ENCODE assay signal across 28 mouse cellular contexts in the genomic region with DNA sequence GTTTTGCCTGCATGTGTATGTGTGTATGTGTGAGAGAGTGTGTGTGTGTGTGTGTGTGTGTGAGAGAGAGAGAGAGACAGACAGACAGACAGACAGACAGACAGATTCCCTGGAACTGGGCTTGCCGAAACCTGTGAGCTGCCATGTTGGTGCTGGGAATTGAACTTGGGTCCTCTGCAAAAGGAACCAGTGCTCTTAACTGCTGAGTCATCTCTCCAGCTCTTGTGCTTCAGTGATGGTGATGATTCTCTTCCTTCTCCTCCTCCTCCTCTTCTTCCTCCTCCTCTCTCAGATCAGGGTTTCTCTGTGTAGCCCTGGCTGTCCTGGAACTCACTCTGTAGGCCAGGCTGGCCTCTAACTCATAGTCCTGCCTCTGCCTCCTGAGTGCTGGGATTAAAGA. TPM values are rescaled to one million over a fixed set of nuclear protein-coding genes. Genes with fewer than 3 reads are reported as not detected.
DNase-seq lines count a peak whose midpoint lies in the region; TF ChIP-seq lines count a peak whose summit lies in the region.
"Had no signal": no experiment of that assay in that cellular context is flagged by ENCODE, and none has a peak within 500 bp of the region (broad histone marks: within the 10 kb centered on the region; RNA-seq: fewer than 3 reads in every experiment).

No protein-coding gene starts in this region.

- TF ChIP-seq CTCF in gastrocnemius, adult 2 months (IDR thresholded peaks at IDR 0.05) = no peak
- no peak for TF ChIP-seq CTCF in bone marrow macrophage, adult 2 months (IDR thresholded peaks at IDR 0.05; ENCODE audit: low read depth, low read length)

- peak overlapping the region; percentile 53 for H3K27ac ChIP-seq in gastrocnemius, adult 2 months
- H3K27ac ChIP-seq in ES-E14 (ENCODE audit: insufficient read depth, low read depth, low read length, poor library complexity, severe bottlenecking) = 0 out of 2 replicates have a peak overlapping the region, but pooled peaks have one; percentile 47
- peak overlapping the region; percentile 18; the same call in 1 of the 2 replicates for H3K27ac ChIP-seq in bone marrow macrophage, adult 2 months (ENCODE audit: insufficient read depth, low read depth, low read length)
- H3K27ac ChIP-seq: embryonic facial prominence, embryonic 10.5 days; embryonic facial prominence, embryonic 13.5 days; forebrain, embryonic 12.5 days; forebrain, embryonic 15.5 days; heart, embryonic 15.5 days; hindbrain, embryonic 14.5 days; hindbrain, postnatal 0 days had no signal

- no peak for DNase-seq in gastrocnemius, adult 2 months
- DNase-seq in gastrocnemius, postnatal 4 days (ENCODE audit: low spot score in 2 of 2) = no peak
- DNase-seq in 416B (ENCODE audit: low read depth) (peak; percentile 46), ES-E14 (ENCODE audit: low read depth, low spot score) (no peak)
- no peak for DNase-seq in left cerebral cortex, adult 8-10 months (ENCODE audit: low spot score in 2 of 2)
- DNase-seq in heart, postnatal 36 days = no peak
- no peak for DNase-seq in kidney, adult 18-20 months
- DNase-seq: adrenal gland, adult 8-10 months; adrenal gland, postnatal 25 days; B cell, adult 2 months; cerebellum, adult 2 months; cerebellum, postnatal 10 days; cerebellum, postnatal 36 days; embryo, embryonic 11 days; gastrocnemius, postnatal 14 days; heart, postnatal 10 days; heart, postnatal 4 days had no signal

- H3K9ac ChIP-seq in ES-E14 (ENCODE audit: insufficient read depth, low read depth, low read length, poor library complexity, severe bottlenecking) = no peak overlapping the region
- H3K9ac ChIP-seq: embryonic facial prominence, embryonic 13.5 days; forebrain, embryonic 12.5 days; forebrain, embryonic 15.5 days; heart, embryonic 12.5 days; heart, embryonic 15.5 days; hindbrain, embryonic 14.5 days had no signal

- no peaks in the 10 kb centered on the region for H3K9me3 ChIP-seq in ES-E14 (ENCODE audit: control insufficient read depth, insufficient read depth, low read depth, low read length)
- H3K9me3 ChIP-seq: embryonic facial prominence, embryonic 10.5 days; embryonic facial prominence, embryonic 13.5 days; forebrain, embryonic 12.5 days; forebrain, embryonic 15.5 days; G1E; heart, embryonic 12.5 days; heart, embryonic 15.5 days had no signal

- H3K4me1 ChIP-seq in ES-E14 (ENCODE audit: control insufficient read depth in 2 of 2, insufficient read depth in 2 of 2, low read length in 2 of 2, poor library complexity in 1 of 2) = peaks cover 7 to 16% of the 10 kb centered on the region in 2 experiments; a peak in 2 of 4 replicates
- peaks cover 54% of the 10 kb centered on the region for H3K4me1 ChIP-seq in bone marrow macrophage, adult 2 months (ENCODE audit: control insufficient read depth, insufficient read depth, low read length)

- in situ Hi-C loops in ES-E14 (cut with MboI; ENCODE audit: low sequenced_read_pairs in 2 of 2, unreplicated experiment in 2 of 2) = no loop called here

- H3K36me3 ChIP-seq in ES-E14 (ENCODE audit: control insufficient read depth, insufficient read depth, low read length, poor library complexity, severe bottlenecking) = no peaks in the 10 kb centered on the region
- H3K36me3 ChIP-seq: embryonic facial prominence, embryonic 13.5 days; forebrain, embryonic 12.5 days; forebrain, embryonic 15.5 days; heart, embryonic 12.5 days; heart, embryonic 15.5 days had no signal

- no peak overlapping the region for H3K4me3 ChIP-seq in gastrocnemius, adult 2 months
- no peak overlapping the region for H3K4me3 ChIP-seq in ES-E14 (ENCODE audit: insufficient read depth in 1 of 2, low read depth in 1 of 2, low read length in 2 of 2, poor library complexity in 1 of 2, severe bottlenecking in 1 of 2)
- H3K4me3 ChIP-seq in bone marrow macrophage, adult 2 months (ENCODE audit: insufficient read depth, low read length) = peak overlapping the region; percentile 5; the same call in 1 of the 2 replicates
- H3K4me3 ChIP-seq: embryonic facial prominence, embryonic 10.5 days; embryonic facial prominence, embryonic 13.5 days; erythroblast, embryonic 14.5 days; forebrain, embryonic 12.5 days; forebrain, embryonic 15.5 days; heart, embryonic 12.5 days; heart, embryonic 15.5 days had no signal

- TF ChIP-seq POLR2A in bone marrow macrophage, adult 2 months (IDR thresholded peaks at IDR 0.05; ENCODE audit: borderline replicate concordance, low read depth, low read length) = no peak

- intact Hi-C loops in gastrocnemius, adult 2 months (cut with DNase I) = no loop called here
- intact Hi-C loops in heart, postnatal 36 days (cut with DNase I) = no loop called here

TF ChIP-seq in ES-E14, 5 proteins besides CTCF, POLR2A, EP300 and RAD21:
- TF ChIP-seq ZNF384 (IDR thresholded peaks at IDR 0.05; ENCODE audit: low read depth, low read length) (no peak), MAFK (IDR thresholded peaks at IDR 0.05; ENCODE audit: insufficient read depth, low read depth, low read length) (peak; percentile 32; the same call in 1 of the 2 replicates)

RNA-seq across cellular contexts. Expression of gene Abcc1, which starts 4.7 kb away (rescaled TPM):
- total RNA-seq in gastrocnemius, adult 2 months (2021) = 10 to 100 TPM; 21.6 to 25.0 TPM
- total RNA-seq in gastrocnemius, postnatal 4 days (2021) = 10 to 100 TPM; 25.9 to 29.4 TPM
- total RNA-seq in ES-E14 (2012; rRNA removed) = 46.7 and 75.7 TPM in 2 replicates
- polyA plus RNA-seq in bone marrow macrophage, adult 2 months (2012; ENCODE audit: insufficient read depth, insufficient read length, missing spikeins) = 105 and 110 TPM in 2 replicates
- 10 to 100 TPM; 16.2 to 19.0 (median 18.6) TPM for total RNA-seq in left cerebral cortex, adult 8-10 months (2022)
- total RNA-seq in heart, postnatal 36 days (2021) = 10 to 100 TPM; 23.5 to 24.5 TPM

RNA-seq across cellular contexts. Expression of gene Fopnl, which starts 48.8 kb away (rescaled TPM):
- 10 to 100 TPM; 65.5 to 73.3 TPM for total RNA-seq in gastrocnemius, adult 2 months (2021)
- 10 to 100 TPM; 59.5 to 60.6 TPM for total RNA-seq in gastrocnemius, postnatal 4 days (2021)
- total RNA-seq in ES-E14 (2012; rRNA removed) = 17.7 and 22.1 TPM in 2 replicates
- 42.1 and 52.6 TPM in 2 replicates for polyA plus RNA-seq in bone marrow macrophage, adult 2 months (2012; ENCODE audit: insufficient read depth, insufficient read length, missing spikeins)
- total RNA-seq in left cerebral cortex, adult 8-10 months (2022) = 10 to 100 TPM; 45.9 to 51.1 (median 48.2) TPM
- 10 to 100 TPM; 58.7 to 69.8 TPM for total RNA-seq in heart, postnatal 36 days (2021)
